Mouse (Mus musculus) liver, adult 2 months (tissue): ENCODE measurements around the gene Fndc3b. TPM values are rescaled to one million over a fixed set of nuclear protein-coding genes. Genes with fewer than 3 reads are reported as not detected.

Experiments
- DNase-seq: peaks from one replicate; pipeline ENCODE4 v3.0.0-alpha.2; 2011; ENCODE audit warnings: low read depth, low spot score; ENCODE audit errors: extremely low read depth
- H3K27ac ChIP-seq: fragments of 200-500 bp; replicated peaks from 2 replicates; pipeline ENCODE4 v1.5.1; 2012; ENCODE audit warnings: low read depth, mild to moderate bottlenecking, control low read depth, inconsistent platforms, low read length; ENCODE audit not compliant: insufficient read depth
- H3K27me3 ChIP-seq: fragments of 200-500 bp; 2 replicates; pipeline ENCODE4 v1.6.1; 2012; ENCODE audit warnings: mild to moderate bottlenecking, moderate library complexity, low read length, inconsistent platforms; ENCODE audit not compliant: control insufficient read depth, insufficient read depth
- H3K36me3 ChIP-seq: fragments of 200-500 bp; 2 replicates; pipeline ENCODE4 v1.6.1; 2012; ENCODE audit warnings: low read length, inconsistent platforms; ENCODE audit not compliant: control insufficient read depth, insufficient read depth
- H3K4me1 ChIP-seq: fragments of 200-500 bp; 2 replicates; pipeline ENCODE4 v1.6.1; 2011; ENCODE audit warnings: low read length; ENCODE audit not compliant: control insufficient read depth, insufficient read depth
- H3K4me3 ChIP-seq: fragments of 200-500 bp; 2 replicates; pipeline ENCODE4 v1.5.1; 2011; ENCODE audit warnings: low read depth, mild to moderate bottlenecking, control low read depth, low read length, moderate library complexity; ENCODE audit not compliant: insufficient read depth
- H3K79me2 ChIP-seq: fragments of 200-500 bp; 2 replicates; pipeline ENCODE4 v1.6.1; 2012; ENCODE audit warnings: inconsistent platforms, mild to moderate bottlenecking, low read length, moderate library complexity; ENCODE audit not compliant: control insufficient read depth, insufficient read depth
- H3K9ac ChIP-seq: fragments of 200-500 bp; 2 replicates; pipeline ENCODE4 v1.6.1; 2012; ENCODE audit warnings: low read depth, mild to moderate bottlenecking, control low read depth, inconsistent platforms, low read length
- CTCF ChIP-seq: fragments of 200-500 bp; IDR thresholded peaks from 2 replicates; pipeline ENCODE4 v1.5.1; 2011; ENCODE audit warnings: low read depth, low read length, control low read depth
- POLR2A ChIP-seq: fragments of 200-500 bp; IDR thresholded peaks from 2 replicates; pipeline ENCODE4 v1.6.1; 2011; ENCODE audit warnings: low read length, control low read depth; ENCODE audit not compliant: insufficient read depth; ENCODE audit errors: extremely low read depth
- WGBS: fragments of 180-500 bp; shearing (Covaris S2); methylation state at CpG from one replicate; pipeline ENCODE4 v1.1.7; 2018; 5-methylcytosine and 5-hydroxymethylcytosine counted together
- polyA plus RNA-seq: library from polyadenylated mRNA; depleted of rRNA; stranded (reverse); fragments of >200 nt; gene quantifications from 2 replicates; pipeline ENCODE4 v1.2.3, GENCODE M21; 2012
- total RNA-seq: library from RNA; depleted of rRNA; stranded (reverse); fragments of >200 nt; gene quantifications from 2 replicates; pipeline ENCODE4 v1.2.3, GENCODE M21; 2014

Gene Fndc3b
- total and polyA plus RNA-seq, 2 experiments, result 3.3 to 9.4 TPM

GRCm38 (mm10) chr3:27677574-27677973 lies 33.5 kb downstream of the Fndc3b start:
- Histone ChIP-seq H3K27ac (no peak overlapping the region), H3K36me3 (peaks cover 2% of the 10 kb centered on the region; the same call in 1 of the 2 replicates), H3K4me1 (peaks cover 3% of the 10 kb centered on the region; the same call in 1 of the 2 replicates), H3K9ac (no peak overlapping the region), H3K79me2 (peaks cover 47% of the 10 kb centered on the region), H3K27me3 (no peaks in the 10 kb centered on the region), H3K4me3 (no peak overlapping the region)
- 11% methylated on average over 6 of the region's 6 CpGs for WGBS
- DNase-seq, result peak; percentile 33
- no peak for TF ChIP-seq POLR2A
- TF ChIP-seq CTCF, result no peak

DNA sequence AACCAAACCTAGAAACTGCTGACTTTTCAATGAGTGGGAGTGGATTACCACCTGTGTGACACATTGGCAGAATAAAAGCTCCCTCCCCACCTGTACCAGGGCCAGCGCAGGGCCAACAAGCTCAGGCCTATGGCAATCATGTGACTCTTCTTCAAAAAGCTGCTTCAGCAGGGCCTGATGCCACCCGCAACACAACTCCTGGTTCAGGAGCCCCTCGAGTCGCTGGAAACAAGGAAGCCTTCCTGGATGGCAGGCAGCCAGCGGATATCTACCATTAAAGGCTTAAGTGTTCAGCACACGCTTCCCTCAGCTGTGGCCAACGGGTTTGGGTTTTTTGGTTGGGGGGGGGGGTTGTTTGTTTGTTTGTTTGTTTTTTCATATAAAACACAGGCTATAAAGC lies 37.4 kb downstream of the Fndc3b start:
- Histone ChIP-seq H3K79me2 (peaks cover 47% of the 10 kb centered on the region), H3K4me3 (no peak overlapping the region), H3K4me1 (peaks cover 3% of the 10 kb centered on the region; the same call in 1 of the 2 replicates), H3K9ac (no peak overlapping the region), H3K27ac (no peak overlapping the region), H3K36me3 (no peaks in the 10 kb centered on the region), H3K27me3 (no peaks in the 10 kb centered on the region)
- WGBS, result 85% methylated on average over 7 of the region's 7 CpGs
- DNase-seq, result no peak
- TF ChIP-seq POLR2A, result no peak
- TF ChIP-seq CTCF, result no peak

- H3K79me2 ChIP-seq, result peaks cover 50% of the 10 kb centered on the region
- TF ChIP-seq CTCF, result no peak
- no peak for TF ChIP-seq POLR2A
- no peaks in the 10 kb centered on the region for H3K4me1 ChIP-seq
- no peak overlapping the region for H3K27ac ChIP-seq
- H3K27me3 ChIP-seq, result no peaks in the 10 kb centered on the region
- H3K4me3 ChIP-seq, result no peak overlapping the region
- no peak for DNase-seq
- WGBS, result 74% methylated on average over 12 of the region's 12 CpGs
- no peak overlapping the region for H3K9ac ChIP-seq
- H3K36me3 ChIP-seq, result no peaks in the 10 kb centered on the region
These were observed 40.7 kb downstream of the Fndc3b start for GRCm38 (mm10) chr3:27670416-27670815.

- H3K27ac ChIP-seq, result no peak overlapping the region
- H3K36me3 ChIP-seq, result no peaks in the 10 kb centered on the region
- H3K4me3 ChIP-seq, result no peak overlapping the region
- H3K9ac ChIP-seq, result no peak overlapping the region
- peaks cover 36% of the 10 kb centered on the region; the same call in 1 of the 2 replicates for H3K79me2 ChIP-seq
- no peaks in the 10 kb centered on the region for H3K27me3 ChIP-seq
- TF ChIP-seq CTCF, result no peak
- TF ChIP-seq POLR2A, result no peak
- H3K4me1 ChIP-seq, result peaks cover 5% of the 10 kb centered on the region
- 77% methylated on average over 4 of the region's 4 CpGs for WGBS
- no peak for DNase-seq
These were observed 43.8 kb downstream of the Fndc3b start for GRCm38 (mm10) chr3:27667280-27667679.

- Histone ChIP-seq H3K9ac (no peak overlapping the region), H3K27ac (no peak overlapping the region), H3K27me3 (no peaks in the 10 kb centered on the region), H3K4me1 (peaks cover 5% of the 10 kb centered on the region), H3K79me2 (peaks cover 42% of the 10 kb centered on the region), H3K4me3 (no peak overlapping the region), H3K36me3 (no peaks in the 10 kb centered on the region)
- no peak for DNase-seq
- WGBS, result 20% methylated on average over 1 of the region's 1 CpGs
- no peak for TF ChIP-seq POLR2A
- TF ChIP-seq CTCF, result no peak
These were observed 45.8 kb downstream of the Fndc3b start for GRCm38 (mm10) chr3:27665338-27665737.

DNA sequence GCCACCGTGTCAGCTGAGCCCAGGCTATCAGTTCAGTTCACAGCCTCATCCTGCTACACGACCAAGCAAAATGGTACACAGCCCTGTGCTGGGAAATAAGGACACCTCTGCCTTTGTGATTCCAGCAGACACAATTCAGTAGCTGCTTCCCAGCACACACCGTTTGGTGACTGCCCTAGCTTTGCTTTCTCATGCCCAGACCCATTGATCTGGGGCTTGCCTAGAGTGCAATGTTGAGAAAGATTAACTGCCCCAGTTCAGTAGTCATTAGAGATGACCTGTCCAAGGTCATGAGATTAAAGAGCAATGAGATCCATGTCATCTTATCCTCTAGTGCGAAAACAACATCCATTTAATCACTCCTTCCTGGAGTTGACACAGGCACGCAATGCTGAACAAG lies 47.9 kb downstream of the Fndc3b start:
- H3K36me3 ChIP-seq, result no peaks in the 10 kb centered on the region
- no peak overlapping the region for H3K9ac ChIP-seq
- no peak overlapping the region for H3K4me3 ChIP-seq
- no peaks in the 10 kb centered on the region for H3K27me3 ChIP-seq
- DNase-seq, result peak; percentile 81
- WGBS, result 8% methylated on average over 5 of the region's 5 CpGs
- peaks cover 49% of the 10 kb centered on the region for H3K79me2 ChIP-seq
- no peak overlapping the region for H3K27ac ChIP-seq
- H3K4me1 ChIP-seq, result peaks cover 6% of the 10 kb centered on the region
- TF ChIP-seq POLR2A, result no peak
- TF ChIP-seq CTCF, result no peak
